Mouse (Mus musculus) macrophage (primary cell): ENCODE results near the gene Fli1. TPM values are rescaled to one million over a fixed set of nuclear protein-coding genes. Genes with fewer than 3 reads are reported as not detected.

Experiments
- H3K27ac ChIP-seq: fragments of 350-480 bp; formaldehyde crosslinking; 2 replicates; pipeline ENCODE4 v1.9.0; 2021
- H3K36me3 ChIP-seq: fragments of 350-480 bp; formaldehyde crosslinking; 2 replicates; pipeline ENCODE4 v1.9.0; 2021; ENCODE audit errors: inconsistent target
- H3K4me3 ChIP-seq: fragments of 350-480 bp; formaldehyde crosslinking; 2 replicates; pipeline ENCODE4 v1.9.0; 2021; ENCODE audit errors: inconsistent target
- H3K79me2 ChIP-seq: fragments of 350-480 bp; formaldehyde crosslinking; 2 replicates; pipeline ENCODE4 v1.9.0; 2021; ENCODE audit errors: inconsistent target
- WGBS: methylation state at CpG from one replicate; pipeline ENCODE4 v1.1.7; 2026; ENCODE audit warnings: inconsistent platforms; ENCODE audit not compliant: missing documents; 5-methylcytosine and 5-hydroxymethylcytosine counted together
- polyA plus RNA-seq: library from polyadenylated mRNA; stranded (reverse); fragments of 250-400 nt; gene quantifications from 3 replicates; pipeline ENCODE4 v1.2.4, GENCODE M21; 2018; ENCODE audit warnings: inconsistent platforms

Gene Fli1
- polyA plus RNA-seq, 1 experiment from 2014 or later, result 90.9 TPM

DNA sequence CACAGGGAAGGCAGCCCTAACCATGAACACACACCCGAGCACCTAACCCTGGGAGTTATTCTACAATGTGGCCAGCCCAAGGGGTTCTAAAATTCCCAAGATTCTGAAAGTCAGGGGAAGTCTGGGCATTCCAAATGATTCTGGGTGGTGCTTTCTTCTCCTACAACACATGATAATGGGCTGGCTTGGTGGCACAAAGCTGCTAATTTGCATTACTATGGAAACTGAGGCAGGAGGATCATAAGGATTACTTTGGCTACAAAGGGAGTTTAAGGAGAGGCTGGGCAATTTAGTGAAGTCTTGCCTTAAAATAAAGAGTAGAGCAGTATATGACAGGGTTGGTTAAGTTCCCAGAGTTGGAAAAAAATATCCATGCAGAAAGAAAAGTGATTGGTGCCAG, 127.7 kb downstream of the Fli1 start:
- no peak overlapping the region for H3K4me3 ChIP-seq
- 100% methylated on average over 1 of the region's 1 CpGs for WGBS
- H3K27ac ChIP-seq, result no peak overlapping the region
- peaks cover 8% of the 10 kb centered on the region; the same call in 1 of the 2 replicates for H3K36me3 ChIP-seq
- no peaks in the 10 kb centered on the region for H3K79me2 ChIP-seq

DNA sequence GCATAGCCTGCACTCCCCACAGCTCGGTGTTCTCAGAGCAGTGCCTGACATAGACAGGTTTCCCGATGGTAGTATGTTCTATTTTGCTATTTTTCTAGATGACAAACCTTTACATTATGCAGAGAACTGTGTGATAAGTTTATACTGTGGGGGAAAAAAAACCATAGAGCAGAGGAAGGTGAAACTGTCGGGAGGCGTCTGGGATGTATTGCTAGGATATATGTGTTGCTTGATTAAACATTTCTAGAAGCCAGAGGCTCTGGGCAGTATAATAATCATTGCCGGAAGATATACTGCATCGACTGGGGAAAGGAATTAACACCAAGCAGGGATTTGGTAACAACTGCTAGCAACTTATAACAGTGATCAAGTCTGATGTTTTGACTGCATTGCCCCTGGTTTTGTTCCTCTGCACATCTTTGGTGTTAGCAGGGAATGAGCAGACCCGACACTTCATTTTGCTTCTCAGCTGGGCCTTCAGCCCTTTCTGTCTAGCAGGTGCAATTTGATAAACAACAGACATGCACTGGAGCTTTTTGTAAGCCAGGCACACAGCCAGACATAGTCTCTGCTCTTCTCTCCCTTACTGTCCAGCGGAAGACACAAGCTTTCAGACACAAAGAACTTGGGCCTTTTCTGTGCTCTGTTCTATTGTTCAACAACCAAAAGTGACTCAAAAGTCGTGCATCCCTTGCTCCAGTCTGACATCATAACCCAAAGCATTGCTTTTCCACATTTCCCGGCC, 129.7 kb downstream of the Fli1 start:
- WGBS, result 88% methylated on average over 10 of the region's 10 CpGs
- Histone ChIP-seq H3K79me2 (no peaks in the 10 kb centered on the region), H3K4me3 (no peak overlapping the region), H3K27ac (no peak overlapping the region), H3K36me3 (no peaks in the 10 kb centered on the region)

DNA sequence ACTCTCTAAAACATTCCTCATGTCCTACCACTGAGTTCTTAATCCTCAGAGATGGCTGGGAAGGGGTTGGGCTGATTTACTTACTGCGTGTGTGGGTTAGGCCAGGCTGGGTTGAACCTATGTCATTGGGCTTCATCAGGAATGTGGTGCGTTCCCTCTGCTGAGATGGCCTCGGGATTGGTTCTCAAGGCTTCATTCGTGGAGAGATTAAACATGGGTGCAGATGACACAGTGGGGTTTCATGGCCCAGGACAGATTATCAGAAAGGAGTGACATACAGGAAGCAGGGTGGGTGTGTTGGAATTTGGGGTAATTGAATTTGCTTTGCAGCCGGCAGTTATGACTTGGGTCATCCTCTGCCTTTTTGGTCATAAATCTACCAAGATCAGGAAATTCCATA, 131.2 kb downstream of the Fli1 start:
- no peak overlapping the region for H3K27ac ChIP-seq
- H3K79me2 ChIP-seq, result no peaks in the 10 kb centered on the region
- H3K4me3 ChIP-seq, result no peak overlapping the region
- 93% methylated on average over 5 of the region's 5 CpGs for WGBS
- H3K36me3 ChIP-seq, result no peaks in the 10 kb centered on the region

DNA sequence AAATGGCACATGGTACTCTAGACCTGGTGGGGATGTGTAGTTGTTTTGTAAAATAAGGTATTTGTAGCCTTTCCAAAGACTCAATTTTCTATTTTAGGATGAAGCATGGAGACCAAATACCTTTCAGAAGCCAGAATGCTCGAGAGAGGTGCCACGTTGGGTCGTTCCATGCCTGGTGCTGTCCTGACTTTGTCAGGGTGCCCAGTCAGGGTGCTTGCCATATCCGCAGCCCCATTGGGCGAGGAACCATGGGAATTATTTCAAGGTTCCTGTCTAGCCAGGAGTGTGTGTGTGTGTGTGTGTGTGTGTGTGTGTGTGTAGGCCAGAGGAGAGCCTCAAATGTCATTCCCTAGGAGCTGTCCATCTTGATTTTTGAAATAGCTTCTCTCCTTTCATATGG, 132.0 kb downstream of the Fli1 start:
- no peak overlapping the region for H3K4me3 ChIP-seq
- 100% methylated on average over 4 of the region's 5 CpGs for WGBS
- no peaks in the 10 kb centered on the region for H3K79me2 ChIP-seq
- H3K36me3 ChIP-seq, result no peaks in the 10 kb centered on the region
- no peak overlapping the region for H3K27ac ChIP-seq

DNA sequence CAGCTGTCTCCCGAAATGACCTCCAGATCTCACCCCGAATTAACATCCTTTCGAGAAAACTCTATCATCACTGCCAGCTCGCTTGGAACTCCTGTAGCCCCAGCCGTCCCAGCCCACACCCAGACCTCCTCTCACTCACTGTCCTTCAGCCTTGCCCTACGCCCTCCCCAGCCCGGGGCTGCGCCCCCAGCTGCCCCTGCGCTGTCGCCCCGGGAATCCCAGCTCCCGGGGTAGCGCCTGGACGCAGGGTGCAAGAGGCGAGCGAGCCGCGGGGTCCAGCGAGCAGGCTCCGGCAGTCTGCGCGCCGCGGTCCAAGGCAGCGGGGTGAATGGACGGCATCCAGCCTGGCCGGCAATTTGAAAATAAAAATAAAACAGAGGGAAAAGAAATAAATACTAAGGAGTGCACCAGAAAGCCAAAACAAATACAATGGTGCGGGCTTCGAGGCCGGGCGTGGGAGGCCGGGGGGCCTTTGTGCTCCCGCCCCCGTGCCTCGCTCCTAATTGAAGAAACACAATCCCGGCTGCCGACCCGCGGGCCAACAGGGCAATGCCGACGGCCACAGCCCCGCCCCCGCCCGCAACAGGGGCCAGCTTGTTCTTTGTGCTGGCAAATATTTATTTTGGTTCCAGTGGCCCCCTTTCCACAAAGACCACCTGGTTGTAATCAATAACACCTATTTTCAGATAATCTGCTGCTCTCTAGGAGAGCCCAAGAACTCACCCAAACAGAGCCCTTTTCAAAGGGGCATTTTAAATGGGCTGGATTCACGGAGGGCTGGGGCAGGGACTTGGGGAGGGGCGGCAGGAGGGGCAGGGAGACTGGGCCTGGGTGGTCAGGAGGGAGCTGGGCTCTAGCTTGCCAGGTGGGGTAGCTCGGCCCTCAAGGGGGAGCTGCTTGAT, 133.3 kb downstream of the Fli1 start:
- H3K27ac ChIP-seq, result no peak overlapping the region
- H3K79me2 ChIP-seq, result no peaks in the 10 kb centered on the region
- 7% methylated on average over 38 of the region's 47 CpGs for WGBS
- no peak overlapping the region for H3K4me3 ChIP-seq
- H3K36me3 ChIP-seq, result no peaks in the 10 kb centered on the region

DNA sequence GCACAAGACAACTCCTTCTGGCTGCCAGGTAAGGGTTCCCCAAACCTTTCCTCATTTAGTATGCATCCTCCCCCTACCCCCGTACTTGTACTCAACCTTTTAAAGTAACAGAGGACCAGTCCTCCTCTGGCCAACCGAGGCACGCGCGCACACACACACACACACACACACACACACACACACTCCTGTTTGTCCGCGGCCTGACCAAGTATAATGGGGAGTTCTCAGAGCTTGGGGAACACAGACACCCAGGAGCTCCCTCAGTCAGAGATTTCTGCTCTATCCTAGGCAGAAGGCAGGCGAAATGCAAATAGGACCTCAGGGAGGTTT, 134.0 kb downstream of the Fli1 start:
- Histone ChIP-seq H3K4me3 (no peak overlapping the region), H3K79me2 (no peaks in the 10 kb centered on the region), H3K36me3 (no peaks in the 10 kb centered on the region), H3K27ac (no peak overlapping the region)
- WGBS, result 58% methylated on average over 3 of the region's 8 CpGs

DNA sequence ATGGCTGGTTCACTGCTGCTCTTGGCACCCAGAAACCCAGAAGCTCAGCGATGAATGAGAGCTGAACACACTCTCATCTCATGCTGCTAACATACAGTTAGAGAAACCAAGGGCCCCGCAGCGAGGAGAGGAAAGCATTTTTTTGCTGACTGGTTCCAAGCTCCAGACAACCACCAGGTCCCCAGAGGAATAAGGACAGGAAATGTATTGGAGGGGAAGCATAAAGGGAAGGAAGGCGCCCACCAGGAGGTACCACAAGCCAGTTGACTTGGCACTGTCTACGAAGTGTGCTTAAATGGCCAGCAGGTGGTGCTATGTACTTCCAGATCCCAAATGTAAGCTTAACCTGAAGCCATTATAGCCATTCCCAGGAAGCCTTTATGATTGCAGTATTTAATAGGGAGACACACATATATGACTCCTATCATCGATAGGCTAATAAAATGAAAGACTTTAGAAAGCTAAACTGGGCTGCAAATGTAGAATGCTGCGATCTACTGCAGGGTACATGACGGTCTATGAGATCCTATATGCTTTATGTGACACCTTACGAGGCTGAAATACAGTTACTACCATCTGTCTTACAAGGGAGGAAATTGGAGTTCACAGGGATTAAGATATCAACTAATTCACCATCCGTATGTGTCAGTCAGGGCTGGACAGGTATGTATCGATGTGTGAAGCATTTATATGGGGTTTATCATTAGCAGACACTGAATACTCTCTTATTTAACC, 137.3 kb downstream of the Fli1 start:
- WGBS, result 45% methylated on average over 11 of the region's 11 CpGs
- H3K4me3 ChIP-seq, result no peak overlapping the region
- no peak overlapping the region for H3K27ac ChIP-seq
- H3K36me3 ChIP-seq, result no peaks in the 10 kb centered on the region
- H3K79me2 ChIP-seq, result no peaks in the 10 kb centered on the region

DNA sequence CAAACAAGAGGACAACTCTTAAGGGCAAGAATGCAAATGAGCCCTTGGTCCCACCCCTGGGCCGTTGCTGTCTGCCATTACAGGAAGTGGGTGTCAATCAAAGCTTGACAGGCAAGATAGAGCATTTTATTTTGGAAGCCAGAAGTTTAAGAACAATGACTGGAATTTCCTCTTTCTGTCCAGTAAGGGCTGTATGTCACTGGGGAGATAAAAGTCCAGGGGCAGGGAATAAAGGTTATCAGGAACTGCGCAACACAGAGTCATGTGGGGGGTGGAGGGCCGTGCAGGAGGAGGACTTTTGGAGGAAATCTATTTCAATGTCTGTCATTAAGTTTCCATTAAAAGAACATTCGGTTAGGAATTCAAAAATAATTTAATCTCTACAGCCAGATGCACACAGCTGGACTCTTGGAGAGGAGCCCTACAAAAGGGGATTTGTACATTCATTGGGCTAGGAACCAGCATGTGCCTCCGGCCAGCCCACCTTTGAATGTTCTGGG, 141.9 kb downstream of the Fli1 start:
- Histone ChIP-seq H3K79me2 (no peaks in the 10 kb centered on the region), H3K27ac (no peak overlapping the region), H3K4me3 (no peak overlapping the region), H3K36me3 (no peaks in the 10 kb centered on the region)
- WGBS, result 40% methylated on average over 5 of the region's 5 CpGs

DNA sequence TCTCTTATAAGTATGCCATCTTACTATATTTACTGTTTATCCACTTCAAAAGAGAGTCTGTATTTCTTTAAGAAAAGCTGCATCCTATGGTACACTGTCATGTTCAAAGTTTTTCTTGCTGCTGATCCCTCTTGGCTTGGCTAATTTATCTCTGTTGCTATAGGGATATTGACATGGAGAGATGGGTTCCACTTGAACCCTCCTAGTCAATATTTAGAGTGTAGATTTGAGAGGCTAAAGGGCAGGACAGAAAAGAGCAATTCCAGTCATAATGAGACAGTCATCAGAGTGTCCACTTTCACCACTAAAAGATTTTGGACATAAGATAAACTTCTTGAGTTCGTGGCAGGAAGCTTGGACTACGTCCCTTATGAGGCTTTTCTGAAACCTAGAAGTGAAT, 142.4 kb downstream of the Fli1 start:
- Histone ChIP-seq H3K27ac (no peak overlapping the region), H3K36me3 (no peaks in the 10 kb centered on the region), H3K79me2 (no peaks in the 10 kb centered on the region), H3K4me3 (no peak overlapping the region)
- WGBS, result 70% methylated on average over 2 of the region's 2 CpGs

DNA sequence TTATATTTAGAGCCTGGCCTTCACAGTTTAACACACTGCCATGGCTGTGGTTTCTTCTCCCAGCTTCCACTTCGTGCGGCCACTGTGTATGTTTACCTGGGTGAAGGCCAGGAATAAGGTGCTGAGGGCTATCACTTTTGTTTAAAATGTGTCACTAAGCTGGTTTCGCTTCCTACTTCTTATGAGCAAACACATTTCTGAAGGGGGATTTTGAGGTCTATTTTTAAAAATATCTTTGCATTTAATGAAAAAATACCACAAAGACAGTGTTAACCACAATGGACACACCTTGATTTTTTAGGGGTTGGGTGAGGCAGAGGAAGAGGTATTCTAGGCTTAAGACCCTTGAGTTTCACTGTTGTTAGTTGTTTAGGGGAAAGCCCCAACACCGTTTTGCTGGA, 147.9 kb downstream of the Fli1 start:
- Histone ChIP-seq H3K79me2 (no peaks in the 10 kb centered on the region), H3K27ac (no peak overlapping the region), H3K36me3 (no peaks in the 10 kb centered on the region), H3K4me3 (no peak overlapping the region)
- WGBS, result 33% methylated on average over 4 of the region's 4 CpGs

DNA sequence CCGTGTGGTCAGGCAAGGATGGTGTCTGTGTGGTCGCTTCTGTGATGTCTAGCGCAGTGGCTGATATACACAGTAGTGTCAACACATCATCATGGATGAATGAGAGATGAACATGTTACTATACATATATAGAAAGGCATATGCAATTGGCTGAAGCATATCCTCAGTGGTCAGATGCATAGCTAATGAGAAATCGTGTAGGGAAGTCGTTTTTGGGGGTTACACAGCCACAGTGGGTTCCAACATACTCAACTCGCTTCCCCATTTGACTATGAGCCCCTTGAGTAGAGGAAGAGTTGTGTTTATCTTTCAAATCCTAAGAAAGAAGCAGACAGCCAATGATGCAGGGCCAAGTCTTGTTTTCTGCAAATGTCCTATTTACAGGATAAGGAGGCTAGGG, 149.9 kb downstream of the Fli1 start:
- Histone ChIP-seq H3K27ac (no peak overlapping the region), H3K79me2 (no peaks in the 10 kb centered on the region), H3K4me3 (no peak overlapping the region), H3K36me3 (no peaks in the 10 kb centered on the region)
- WGBS, result 47% methylated on average over 6 of the region's 6 CpGs

DNA sequence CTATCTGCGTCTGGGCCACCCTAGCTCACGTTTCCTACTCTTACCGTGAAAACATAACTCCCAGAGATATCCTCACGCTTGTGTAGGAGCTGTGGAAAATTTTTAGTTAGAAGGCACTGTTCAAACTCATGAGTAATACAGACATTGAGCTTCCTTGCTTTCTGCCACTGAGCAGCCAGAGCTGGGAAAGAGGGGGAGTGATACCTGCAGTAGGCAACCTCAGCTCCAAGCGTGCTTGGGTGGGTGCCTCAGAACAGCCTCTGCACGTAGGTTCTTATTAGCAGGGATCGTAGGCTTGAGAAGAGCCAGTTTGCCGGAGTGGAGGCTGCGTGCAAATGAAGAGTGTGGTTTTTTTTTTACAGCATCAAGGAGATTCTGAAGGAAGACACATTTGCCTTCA, 151.0 kb downstream of the Fli1 start:
- Histone ChIP-seq H3K79me2 (no peaks in the 10 kb centered on the region), H3K4me3 (no peak overlapping the region), H3K27ac (no peak overlapping the region), H3K36me3 (no peaks in the 10 kb centered on the region)
- 84% methylated on average over 8 of the region's 9 CpGs for WGBS

DNA sequence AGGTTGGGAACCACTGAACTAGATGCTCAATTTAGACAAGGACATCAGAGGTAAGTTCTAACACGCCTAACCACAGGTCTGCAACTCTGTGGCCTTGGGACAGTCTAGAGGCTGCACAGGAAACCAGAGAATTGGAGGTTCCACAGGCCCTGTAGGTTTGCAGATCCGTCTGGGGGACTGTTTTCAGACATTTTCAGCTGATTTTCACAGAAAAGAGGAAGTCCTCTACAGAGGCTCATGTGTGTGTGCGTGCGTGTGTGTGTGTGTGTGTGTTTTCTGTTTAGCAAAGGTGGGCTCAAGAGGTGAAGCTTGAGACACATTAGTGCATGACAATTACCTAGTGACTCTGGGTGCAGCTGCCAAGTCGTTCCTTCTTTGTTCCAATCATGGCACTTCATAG, 151.6 kb downstream of the Fli1 start:
- no peak overlapping the region for H3K27ac ChIP-seq
- WGBS, result 2% methylated on average over 5 of the region's 5 CpGs

DNA sequence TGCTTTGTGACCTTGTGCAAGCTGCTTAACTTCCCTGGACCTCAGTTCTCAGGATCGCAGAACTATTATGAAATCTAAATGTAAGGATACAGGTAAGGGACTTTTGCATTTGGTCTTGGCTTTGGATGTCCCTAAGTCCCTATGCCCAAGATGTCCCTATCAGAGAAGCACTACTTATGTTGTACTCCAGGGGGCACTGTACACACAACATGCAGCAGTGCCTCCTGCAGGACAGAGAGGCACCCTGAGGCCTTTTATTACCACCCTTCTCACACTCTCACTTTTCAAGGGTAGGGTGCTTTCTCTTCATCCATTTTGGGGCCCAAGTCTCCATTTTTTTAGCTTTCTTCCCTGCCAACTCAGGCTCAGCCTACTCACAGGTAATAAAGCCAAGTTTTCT, 154.5 kb downstream of the Fli1 start:
- Histone ChIP-seq H3K4me3 (no peak overlapping the region), H3K27ac (no peak overlapping the region), H3K79me2 (no peaks in the 10 kb centered on the region), H3K36me3 (no peaks in the 10 kb centered on the region)
- 100% methylated on average over 1 of the region's 1 CpGs for WGBS

More for the DNA sequence above, 151.6 kb downstream of the Fli1 start:
- no peaks in the 10 kb centered on the region for H3K79me2 ChIP-seq
- H3K4me3 ChIP-seq, result no peak overlapping the region
- H3K36me3 ChIP-seq, result no peaks in the 10 kb centered on the region

DNA sequence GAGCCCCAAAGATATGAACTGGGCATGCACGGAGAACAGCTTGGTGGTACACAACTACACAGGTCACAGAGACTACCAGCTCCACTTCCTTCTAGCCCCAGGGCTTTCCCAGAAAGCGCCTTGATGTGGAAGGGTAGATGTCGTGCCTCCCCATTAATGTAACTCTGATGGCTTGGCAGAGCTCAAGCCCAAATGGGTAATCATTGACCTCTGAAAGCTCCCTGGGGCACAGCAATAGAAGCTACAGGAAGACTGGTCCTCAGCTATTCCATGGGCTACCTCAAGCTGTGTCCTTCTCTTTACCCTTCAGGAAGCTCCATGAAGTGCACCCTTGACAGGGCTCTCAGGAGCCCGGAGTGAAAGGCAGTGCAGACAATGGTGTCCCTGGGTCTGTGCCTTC, 157.8 kb downstream of the Fli1 start:
- Histone ChIP-seq H3K27ac (no peak overlapping the region), H3K79me2 (no peaks in the 10 kb centered on the region), H3K4me3 (no peak overlapping the region), H3K36me3 (no peaks in the 10 kb centered on the region)
- 93% methylated on average over 4 of the region's 4 CpGs for WGBS
